Mouse (Mus musculus): ENCODE measurements around the gene Mchr1. TPM values are rescaled to one million over a fixed set of nuclear protein-coding genes. Genes with fewer than 3 reads are reported as not detected.
"Not testable (repeated sequence)": the region's sequence is repeated elsewhere in the genome, so short reads cannot be mapped to it uniquely, and the experiment has no call there.

Gene Mchr1
- polyA plus RNA-seq, 1 experiment: not detected

DNA sequence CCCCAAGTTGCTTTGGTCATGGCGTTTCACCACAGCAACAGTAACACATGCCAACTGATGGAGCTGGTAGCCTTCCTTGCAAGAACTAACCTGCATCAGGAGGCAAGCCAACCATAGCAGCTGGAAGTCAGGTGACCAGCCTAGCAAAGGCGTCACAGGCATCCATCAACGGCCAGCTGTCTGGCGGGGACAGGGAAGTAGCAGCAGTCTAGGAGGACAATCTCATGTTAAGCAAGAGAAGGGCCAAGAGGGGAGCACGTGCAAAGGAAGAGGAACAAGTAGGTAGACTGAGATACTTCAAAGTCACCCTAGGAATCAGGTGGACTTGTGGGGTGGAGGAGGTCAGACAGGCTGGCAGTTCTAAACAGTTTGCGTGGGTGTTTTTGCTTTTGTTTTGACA, 16.2 kb upstream of the Mchr1 start:
- 26% methylated on average over 6 of the region's 6 CpGs for WGBS
- H3K27ac ChIP-seq (ENCODE audit: control insufficient read depth, insufficient read depth, low read depth, low read length, poor library complexity): no peak overlapping the region
- H3K4me1 ChIP-seq (ENCODE audit: control insufficient read depth, insufficient read depth, low read length): no peaks in the 10 kb centered on the region
- TF ChIP-seq POLR2A (IDR thresholded peaks at IDR 0.05; ENCODE audit: borderline replicate concordance, control insufficient read depth, low read depth, low read length): no peak
- no peak for TF ChIP-seq CTCF (IDR thresholded peaks at IDR 0.05; ENCODE audit: control insufficient read depth, insufficient read depth, low read length)
- no peak overlapping the region for H3K4me3 ChIP-seq (replicated peaks; ENCODE audit: control insufficient read depth, low read depth, low read length)

- not testable (repeated sequence) for H3K4me3 ChIP-seq (replicated peaks; ENCODE audit: control insufficient read depth, low read depth, low read length); H3K27ac ChIP-seq (ENCODE audit: control insufficient read depth, insufficient read depth, low read depth, low read length, poor library complexity); H3K4me1 ChIP-seq (ENCODE audit: control insufficient read depth, insufficient read depth, low read length)
- WGBS: 81% methylated on average over 8 of the region's 8 CpGs
These were observed 15.2 kb upstream of the Mchr1 start for GRCm38 (mm10) chr15:81220051-81220450.

GRCm38 (mm10) chr15:81221446-81221845, 13.9 kb upstream of the Mchr1 start:
- H3K27ac ChIP-seq (ENCODE audit: control insufficient read depth, insufficient read depth, low read depth, low read length, poor library complexity): no peak overlapping the region
- TF ChIP-seq POLR2A (IDR thresholded peaks at IDR 0.05; ENCODE audit: borderline replicate concordance, control insufficient read depth, low read depth, low read length) (no peak), CTCF (IDR thresholded peaks at IDR 0.05; ENCODE audit: control insufficient read depth, insufficient read depth, low read length) (no peak)
- no peaks in the 10 kb centered on the region for H3K4me1 ChIP-seq (ENCODE audit: control insufficient read depth, insufficient read depth, low read length)
- no peak overlapping the region for H3K4me3 ChIP-seq (replicated peaks; ENCODE audit: control insufficient read depth, low read depth, low read length)
- 65% methylated on average over 6 of the region's 6 CpGs for WGBS

- no peaks in the 10 kb centered on the region for H3K4me1 ChIP-seq (ENCODE audit: control insufficient read depth, insufficient read depth, low read length)
- H3K27ac ChIP-seq (ENCODE audit: control insufficient read depth, insufficient read depth, low read depth, low read length, poor library complexity): no peak overlapping the region
- H3K4me3 ChIP-seq (replicated peaks; ENCODE audit: control insufficient read depth, low read depth, low read length): no peak overlapping the region
- WGBS: 87% methylated on average over 10 of the region's 10 CpGs
- TF ChIP-seq CTCF (IDR thresholded peaks at IDR 0.05; ENCODE audit: control insufficient read depth, insufficient read depth, low read length) (no peak), POLR2A (IDR thresholded peaks at IDR 0.05; ENCODE audit: borderline replicate concordance, control insufficient read depth, low read depth, low read length) (no peak)
These were observed 10.3 kb upstream of the Mchr1 start for GRCm38 (mm10) chr15:81225016-81225415.

GRCm38 (mm10) chr15:81225732-81226131, 9.6 kb upstream of the Mchr1 start:
- H3K4me1 ChIP-seq (ENCODE audit: control insufficient read depth, insufficient read depth, low read length): no peaks in the 10 kb centered on the region
- TF ChIP-seq POLR2A (IDR thresholded peaks at IDR 0.05; ENCODE audit: borderline replicate concordance, control insufficient read depth, low read depth, low read length) (no peak), CTCF (IDR thresholded peaks at IDR 0.05; ENCODE audit: control insufficient read depth, insufficient read depth, low read length) (no peak)
- 71% methylated on average over 6 of the region's 6 CpGs for WGBS
- no peak overlapping the region for H3K27ac ChIP-seq (ENCODE audit: control insufficient read depth, insufficient read depth, low read depth, low read length, poor library complexity)
- no peak overlapping the region for H3K4me3 ChIP-seq (replicated peaks; ENCODE audit: control insufficient read depth, low read depth, low read length)

GRCm38 (mm10) chr15:81226796-81227195, 8.5 kb upstream of the Mchr1 start:
- no peaks in the 10 kb centered on the region for H3K4me1 ChIP-seq (ENCODE audit: control insufficient read depth, insufficient read depth, low read length)
- 72% methylated on average over 4 of the region's 4 CpGs for WGBS
- H3K4me3 ChIP-seq (replicated peaks; ENCODE audit: control insufficient read depth, low read depth, low read length): no peak overlapping the region
- TF ChIP-seq CTCF (IDR thresholded peaks at IDR 0.05; ENCODE audit: control insufficient read depth, insufficient read depth, low read length) (no peak), POLR2A (IDR thresholded peaks at IDR 0.05; ENCODE audit: borderline replicate concordance, control insufficient read depth, low read depth, low read length) (no peak)
- H3K27ac ChIP-seq (ENCODE audit: control insufficient read depth, insufficient read depth, low read depth, low read length, poor library complexity): no peak overlapping the region

DNA sequence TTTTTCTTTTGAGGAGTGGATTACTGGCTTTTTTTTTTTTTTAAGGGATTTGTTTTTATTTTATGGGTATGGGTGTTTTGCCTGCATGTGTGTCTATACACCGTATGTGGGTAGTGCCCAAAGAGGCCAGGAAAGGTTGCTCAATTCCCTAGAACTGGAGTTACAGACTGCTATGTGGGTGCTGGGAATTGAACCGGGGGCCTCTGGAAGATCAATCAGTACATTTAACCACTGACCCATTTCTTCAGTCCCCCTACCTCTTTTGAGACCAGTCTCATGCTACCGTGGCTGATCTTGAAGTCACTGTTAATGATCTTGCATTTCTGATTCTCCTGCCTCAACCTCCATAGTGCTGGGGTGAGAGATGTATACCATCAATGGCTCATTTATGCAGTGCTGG, 8.0 kb upstream of the Mchr1 start:
- TF ChIP-seq POLR2A (IDR thresholded peaks at IDR 0.05; ENCODE audit: borderline replicate concordance, control insufficient read depth, low read depth, low read length) (no peak), CTCF (IDR thresholded peaks at IDR 0.05; ENCODE audit: control insufficient read depth, insufficient read depth, low read length) (no peak)
- Histone ChIP-seq H3K4me1 (ENCODE audit: control insufficient read depth, insufficient read depth, low read length) (no peaks in the 10 kb centered on the region), H3K4me3 (replicated peaks; ENCODE audit: control insufficient read depth, low read depth, low read length) (no peak overlapping the region), H3K27ac (ENCODE audit: control insufficient read depth, insufficient read depth, low read depth, low read length, poor library complexity) (no peak overlapping the region)
- 85% methylated on average over 3 of the region's 3 CpGs for WGBS

DNA sequence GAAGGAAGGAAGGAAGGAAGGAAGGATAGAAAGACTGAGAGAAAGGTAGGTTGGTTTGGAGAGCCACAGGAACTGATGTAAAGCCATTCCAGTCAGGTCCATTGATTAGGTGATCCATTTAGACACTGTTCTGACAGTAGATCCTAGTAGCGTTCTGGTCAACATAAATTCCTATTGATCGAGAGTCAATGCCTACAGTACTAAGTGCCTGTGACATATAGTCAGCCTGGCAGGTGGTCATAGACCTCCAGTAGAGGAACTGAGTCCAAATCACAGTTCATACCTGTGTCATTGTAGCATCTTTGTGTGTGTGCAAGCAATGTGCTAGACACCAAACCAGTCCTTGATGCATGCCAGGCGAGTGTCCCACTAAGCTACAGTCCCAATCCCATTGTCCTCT, 7.0 kb upstream of the Mchr1 start:
- no peaks in the 10 kb centered on the region for H3K4me1 ChIP-seq (ENCODE audit: control insufficient read depth, insufficient read depth, low read length)
- no peak overlapping the region for H3K4me3 ChIP-seq (replicated peaks; ENCODE audit: control insufficient read depth, low read depth, low read length)
- TF ChIP-seq POLR2A (IDR thresholded peaks at IDR 0.05; ENCODE audit: borderline replicate concordance, control insufficient read depth, low read depth, low read length): no peak
- TF ChIP-seq CTCF (IDR thresholded peaks at IDR 0.05; ENCODE audit: control insufficient read depth, insufficient read depth, low read length): no peak
- 70% methylated on average over 3 of the region's 3 CpGs for WGBS
- H3K27ac ChIP-seq (ENCODE audit: control insufficient read depth, insufficient read depth, low read depth, low read length, poor library complexity): no peak overlapping the region

- no peak overlapping the region for H3K27ac ChIP-seq (ENCODE audit: control insufficient read depth, insufficient read depth, low read depth, low read length, poor library complexity)
- TF ChIP-seq CTCF (IDR thresholded peaks at IDR 0.05; ENCODE audit: control insufficient read depth, insufficient read depth, low read length) (no peak), POLR2A (IDR thresholded peaks at IDR 0.05; ENCODE audit: borderline replicate concordance, control insufficient read depth, low read depth, low read length) (no peak)
- no peaks in the 10 kb centered on the region for H3K4me1 ChIP-seq (ENCODE audit: control insufficient read depth, insufficient read depth, low read length)
- WGBS: 79% methylated on average over 3 of the region's 3 CpGs
- no peak overlapping the region for H3K4me3 ChIP-seq (replicated peaks; ENCODE audit: control insufficient read depth, low read depth, low read length)
These were observed 5.5 kb upstream of the Mchr1 start for GRCm38 (mm10) chr15:81229791-81230190.
